Mouse (Mus musculus): Measurements from ENCODE around the gene Otogl. TPM values are rescaled to one million over a fixed set of nuclear protein-coding genes. Genes with fewer than 3 reads are reported as not detected.

Gene Otogl
- not detected for polyA plus RNA-seq (2017; shearing (Covaris generic))

DNA sequence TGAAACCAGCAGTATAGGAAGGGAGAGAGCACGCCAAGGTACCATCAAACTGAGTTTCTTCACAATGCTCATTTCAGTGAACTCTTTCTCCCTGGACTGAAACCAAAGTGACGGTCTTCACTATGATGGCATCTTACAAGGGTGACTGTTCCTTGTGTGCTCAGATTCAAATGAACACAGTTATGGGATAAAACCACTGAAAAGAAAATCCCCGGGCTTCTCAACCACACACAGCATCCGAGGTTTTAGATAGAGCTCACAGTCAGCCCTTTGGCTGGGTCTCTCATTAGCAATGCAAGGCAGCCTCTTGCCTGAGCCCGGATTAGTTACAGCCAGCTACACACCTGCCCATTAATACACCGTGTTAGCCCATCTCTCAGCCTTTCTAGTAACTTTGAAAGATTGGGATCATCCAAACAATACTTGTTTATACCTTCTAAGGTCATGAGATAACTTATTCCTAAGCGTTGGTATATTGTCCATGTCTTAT lies at the start of gene Otogl:
Gene Otogl, minus strand, starts transcription at position 51 of the 490 bp plus-strand sequence.
- no peak for ATAC-seq

DNA sequence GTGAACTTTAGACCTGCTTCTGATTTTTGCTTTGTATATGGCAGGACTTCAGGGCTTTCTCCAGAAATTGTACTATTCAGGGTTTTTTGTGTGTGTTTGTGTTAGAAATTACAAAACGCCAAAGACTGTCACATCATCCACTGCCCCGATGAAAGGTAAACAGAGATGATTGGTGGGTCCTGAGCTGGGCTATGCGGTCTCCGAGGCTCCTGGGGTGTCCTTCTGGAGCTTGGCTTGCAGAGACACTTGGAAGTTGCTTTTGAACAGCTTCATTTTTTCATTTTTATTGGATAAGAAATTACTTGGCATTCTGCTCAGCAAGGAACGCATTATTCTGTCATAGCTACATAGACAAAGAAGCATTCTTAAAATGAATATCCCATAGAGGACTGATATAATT lies 44.7 kb upstream of the Otogl start:
- ATAC-seq = no peak

DNA sequence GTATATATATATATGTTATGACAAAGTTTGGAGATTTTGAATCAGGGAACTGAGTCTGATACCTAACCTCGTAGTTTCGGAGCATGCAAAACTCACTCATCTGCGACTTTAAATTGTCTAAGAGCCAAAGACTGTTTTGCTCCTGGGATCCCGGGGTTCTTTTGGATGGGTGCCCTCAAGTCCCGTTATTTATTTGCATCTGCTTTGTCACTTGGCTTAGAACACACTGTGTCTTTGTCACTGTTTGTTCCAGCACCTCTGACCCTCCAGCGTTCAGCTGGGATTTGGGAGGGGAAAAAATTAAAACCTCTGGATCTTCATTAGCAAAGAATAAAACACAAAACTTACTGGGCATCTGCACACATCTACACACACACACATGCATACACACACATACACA lies 42.5 kb upstream of the Otogl start:
- ATAC-seq = no peak

DNA sequence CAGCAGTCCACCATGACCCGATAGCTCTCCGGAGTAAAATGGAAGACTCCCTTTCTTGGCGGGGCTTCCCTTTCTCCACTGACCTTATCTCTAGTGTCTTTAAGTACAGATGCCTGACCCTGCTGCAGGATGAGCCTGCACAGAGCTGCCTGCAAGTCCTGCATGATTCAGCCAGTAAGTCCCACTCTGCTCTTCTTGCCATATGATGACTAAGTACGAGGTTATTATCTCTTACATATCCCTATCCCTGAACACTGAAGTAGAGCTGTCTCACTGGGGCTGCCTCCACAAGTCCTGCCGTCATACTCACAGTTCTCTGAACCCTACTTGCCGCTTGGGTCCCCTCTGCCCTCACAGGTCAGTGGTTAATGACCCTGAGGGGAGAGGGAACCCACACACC lies 39.7 kb upstream of the Otogl start:
- no peak for ATAC-seq

DNA sequence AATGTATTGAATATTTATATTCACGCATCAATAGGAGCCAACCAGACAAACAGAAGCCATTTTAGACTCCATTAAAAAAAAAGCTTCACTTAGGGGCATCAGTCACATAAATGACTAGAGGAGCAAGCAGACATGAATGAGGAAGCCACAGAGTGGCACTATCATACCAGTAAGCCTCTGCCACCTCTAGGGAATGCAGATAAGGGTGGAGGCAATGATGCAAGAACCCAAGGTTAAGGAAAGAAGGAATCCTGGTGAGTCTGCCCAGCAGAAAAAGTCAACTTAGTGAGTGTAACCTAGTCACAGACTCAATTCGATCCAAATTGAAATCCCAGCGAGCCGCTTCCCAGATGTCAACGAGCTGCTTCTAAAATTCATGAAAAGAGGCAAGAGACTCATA lies 38.0 kb upstream of the Otogl start:
- ATAC-seq = no peak

DNA sequence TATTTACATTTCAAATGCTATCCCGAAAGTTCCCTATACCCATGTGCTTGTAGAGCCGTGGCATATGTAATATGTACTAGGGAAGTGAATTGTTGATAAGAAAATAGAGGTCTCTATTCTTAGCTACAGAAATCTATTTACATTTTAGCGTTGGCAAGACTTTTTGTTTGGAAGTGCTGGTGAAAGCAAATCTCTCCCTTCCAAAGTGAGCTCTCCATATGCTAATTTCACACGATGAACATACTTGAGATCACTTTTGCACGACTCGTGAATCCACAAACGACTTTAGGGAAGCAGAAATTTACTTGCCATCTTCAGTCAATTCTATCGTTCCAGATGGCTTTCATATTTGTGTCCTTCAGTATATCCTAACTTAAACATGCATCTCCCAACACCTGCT lies 36.7 kb upstream of the Otogl start:
- ATAC-seq = no peak

DNA sequence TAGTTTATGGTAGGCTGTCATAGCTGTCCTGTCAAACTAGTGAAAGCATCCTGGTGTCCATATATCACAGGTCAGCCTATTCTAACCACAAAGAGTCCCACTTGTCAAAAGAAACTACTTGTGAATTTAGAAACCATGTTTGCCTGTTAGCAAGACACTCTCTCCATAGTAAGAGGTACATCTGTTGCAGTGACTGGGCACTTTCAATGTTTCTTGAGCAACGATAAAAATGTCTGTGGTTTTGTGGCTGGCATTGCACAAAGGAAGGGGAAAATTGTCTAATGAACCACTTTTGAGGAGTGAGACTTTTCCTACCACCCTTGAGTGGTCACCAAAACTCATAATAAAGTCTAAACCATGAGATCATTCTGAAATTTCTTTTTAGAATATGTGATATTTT lies 36.1 kb upstream of the Otogl start:
- ATAC-seq = no peak

DNA sequence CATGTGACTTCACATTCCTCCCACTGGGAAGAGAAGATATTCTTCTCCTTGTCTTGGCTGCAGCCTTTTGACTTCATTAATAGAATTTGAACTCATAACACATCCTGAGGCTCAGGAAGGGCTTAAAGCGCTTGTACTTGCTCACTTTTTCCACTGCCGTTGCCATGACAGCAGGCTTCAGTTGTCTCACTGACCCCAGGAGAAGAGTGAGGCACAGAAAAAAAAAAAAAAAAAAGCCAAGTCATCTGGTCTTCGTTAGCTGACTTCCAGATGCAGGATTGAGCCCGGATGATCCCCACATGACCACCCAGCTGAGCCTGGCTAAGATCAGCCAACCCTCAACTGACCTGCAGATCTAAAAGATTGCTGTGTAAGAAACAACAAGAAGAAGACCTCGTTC lies 34.4 kb upstream of the Otogl start:
- no peak for ATAC-seq

DNA sequence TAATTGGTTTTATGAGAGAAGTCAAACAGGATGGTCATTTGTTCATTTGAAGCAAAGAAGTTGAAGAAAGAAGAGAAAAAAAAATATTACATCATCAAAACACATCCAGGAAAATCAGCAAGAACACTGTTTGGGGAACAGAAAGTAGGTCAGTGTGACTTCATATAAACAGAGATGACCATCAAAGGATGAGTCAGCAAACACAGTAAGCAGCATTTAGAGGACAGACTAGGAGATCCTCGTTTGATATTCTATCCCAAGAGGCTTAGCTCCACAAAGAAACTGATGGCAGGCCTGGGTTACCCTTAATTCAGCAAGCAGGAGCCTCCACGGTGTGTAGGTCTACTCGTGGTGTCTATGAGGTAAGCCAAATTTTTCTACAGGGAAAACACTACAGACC lies 31.9 kb upstream of the Otogl start:
- ATAC-seq = no peak

DNA sequence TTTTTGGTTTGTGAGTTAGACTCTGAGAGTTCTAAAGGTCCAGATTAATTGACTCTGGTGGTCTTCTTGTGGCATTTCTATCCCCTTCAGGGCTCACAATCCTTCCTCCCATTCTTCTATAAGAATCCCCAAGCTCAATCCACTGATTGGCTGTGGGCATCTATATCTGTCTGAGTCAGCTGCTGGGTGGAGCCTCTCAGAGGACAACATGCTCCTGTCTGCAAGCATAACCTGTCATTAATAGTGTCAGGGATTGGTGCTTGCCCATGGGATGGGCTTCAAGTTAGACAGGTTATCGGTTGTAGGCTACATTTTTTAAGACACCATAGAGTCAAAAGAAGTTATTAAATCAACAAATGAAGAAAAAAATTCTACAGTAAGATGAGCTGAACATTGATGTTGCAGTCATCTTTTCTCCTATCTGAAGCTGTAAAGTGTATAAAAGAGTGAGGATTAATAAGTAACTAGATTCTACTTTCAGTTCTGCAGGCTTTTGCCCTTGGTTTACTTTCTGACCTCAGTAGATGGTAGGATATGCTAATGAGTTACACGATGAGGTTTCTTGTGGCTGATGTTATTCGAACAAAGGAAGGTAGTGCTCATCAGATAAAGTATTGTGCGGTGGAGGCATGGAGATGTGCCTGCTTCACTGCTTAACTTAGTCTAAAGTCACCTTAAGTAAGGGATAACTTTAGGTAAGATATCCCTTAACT lies 29.4 kb upstream of the Otogl start:
- peak; percentile 97 for ATAC-seq

DNA sequence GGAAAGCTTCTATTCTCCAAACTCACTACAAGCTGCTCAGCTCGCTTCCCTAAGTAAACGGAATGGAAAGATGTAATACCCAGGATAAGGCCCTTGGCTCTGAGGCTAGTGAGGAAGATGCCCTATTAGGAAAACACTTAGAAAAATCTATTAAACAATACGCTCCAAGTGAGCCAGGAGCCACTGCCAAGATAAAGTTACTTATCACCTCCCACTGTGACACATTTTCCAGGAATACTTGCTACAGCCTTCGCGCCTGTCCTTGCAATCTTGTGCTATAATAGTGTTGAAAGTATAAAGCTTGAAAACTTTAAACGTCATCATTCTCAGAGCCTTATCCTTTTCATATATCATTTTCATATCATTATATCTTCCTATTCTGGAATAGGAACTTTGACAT lies 28.4 kb upstream of the Otogl start:
- no peak for ATAC-seq

DNA sequence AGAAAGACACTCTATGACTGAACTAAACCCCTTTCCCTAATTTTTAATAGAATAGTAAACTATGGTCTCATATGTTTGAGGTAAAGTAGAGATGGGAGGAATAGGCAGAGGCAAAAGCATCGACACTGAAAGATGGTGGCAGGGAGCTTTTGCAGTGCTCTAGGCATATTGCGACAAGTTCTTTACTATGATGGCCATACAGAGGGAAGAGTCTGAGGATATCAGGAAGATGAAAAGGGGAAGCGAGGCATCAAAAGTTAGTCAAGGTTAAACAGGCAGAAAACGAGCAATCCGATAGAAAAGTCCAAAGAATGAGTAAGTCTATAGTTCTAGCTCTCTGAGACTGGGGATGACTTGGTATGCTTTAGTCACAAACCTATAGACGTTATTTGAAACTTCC lies 27.9 kb upstream of the Otogl start:
- no peak for ATAC-seq

DNA sequence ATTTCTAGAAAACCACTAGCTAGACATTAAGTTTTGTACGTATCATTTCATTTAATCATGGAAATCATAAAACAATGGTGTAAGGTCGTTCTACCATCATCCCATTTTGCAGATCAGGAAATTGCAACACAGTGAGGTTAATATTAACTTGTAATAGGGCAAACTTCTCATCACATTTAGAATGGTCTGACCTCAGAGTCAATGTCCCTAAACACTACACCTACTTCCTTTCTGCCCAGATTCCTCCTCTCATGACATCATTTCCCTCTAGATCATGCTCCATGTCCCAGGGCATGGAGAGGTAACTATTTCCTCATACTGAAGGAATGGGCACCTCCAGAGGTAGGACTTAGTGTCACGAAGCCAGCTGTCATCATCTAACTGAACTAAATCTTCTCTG lies 22.1 kb upstream of the Otogl start:
- ATAC-seq = no peak

DNA sequence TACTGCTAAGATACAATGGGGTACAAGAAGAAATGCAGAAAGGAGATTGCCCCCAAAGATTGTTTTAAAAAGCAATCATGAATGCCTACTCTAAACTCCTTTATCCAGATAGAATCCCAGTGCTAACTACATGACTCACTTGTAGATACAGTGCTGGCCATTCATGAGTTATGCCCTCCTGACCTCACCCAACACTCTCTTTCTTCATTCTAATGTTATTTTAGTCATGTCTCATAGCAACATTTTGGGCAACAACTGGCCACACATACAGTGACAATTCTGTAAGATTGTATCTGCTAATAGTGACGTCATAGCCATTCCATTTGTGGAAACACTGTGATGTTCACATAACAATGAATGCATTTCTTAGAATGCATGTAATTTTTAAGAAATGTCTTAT lies 21.6 kb upstream of the Otogl start:
- no peak for ATAC-seq

DNA sequence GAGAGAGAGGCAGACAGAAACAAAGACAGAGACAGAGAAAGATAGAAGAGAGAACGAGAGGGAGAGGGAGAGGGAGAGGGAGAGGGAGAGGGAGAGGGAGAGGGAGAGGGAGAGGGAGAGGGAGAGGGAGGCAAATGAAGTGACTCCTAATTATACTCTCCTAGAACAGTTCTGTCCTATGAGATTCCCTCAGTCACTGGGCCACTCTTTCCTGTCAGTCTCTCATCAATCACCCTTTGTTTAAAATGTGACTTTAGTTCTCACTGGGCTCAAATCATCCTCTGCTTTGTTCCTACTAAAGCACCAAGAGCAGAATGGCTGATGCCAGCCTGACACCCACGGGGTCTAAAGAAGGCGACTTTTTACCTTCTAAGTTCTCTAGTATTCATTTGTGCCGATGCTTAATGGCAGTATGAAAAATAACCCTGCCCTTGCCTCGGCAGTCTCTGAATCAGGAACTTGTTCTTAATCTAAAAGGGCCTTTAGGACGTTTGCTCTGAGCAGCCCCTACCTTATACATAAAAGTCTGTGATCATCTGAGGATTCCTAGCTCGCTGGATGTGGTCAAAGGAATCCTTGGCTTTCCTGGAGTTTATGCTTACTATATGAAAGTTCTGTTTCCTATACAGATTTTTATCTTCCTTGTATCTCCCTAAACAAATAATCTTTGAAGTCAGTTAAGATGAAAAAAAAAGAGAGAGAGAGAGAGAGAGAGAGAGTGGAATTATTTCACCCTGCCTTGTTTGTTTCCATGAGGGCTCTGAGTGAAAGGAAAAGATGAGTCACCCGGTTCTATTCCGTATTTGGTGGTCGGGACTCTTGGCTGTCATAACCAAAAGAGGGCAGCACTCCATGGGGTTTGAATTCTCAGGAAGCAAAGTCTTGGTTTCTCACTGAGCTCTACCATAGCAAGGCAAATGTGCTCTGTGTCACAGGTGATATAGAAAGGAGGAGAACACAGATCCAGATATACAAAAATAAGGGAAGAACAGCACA lies 20.2 kb upstream of the Otogl start:
- peak; percentile 91 for ATAC-seq

DNA sequence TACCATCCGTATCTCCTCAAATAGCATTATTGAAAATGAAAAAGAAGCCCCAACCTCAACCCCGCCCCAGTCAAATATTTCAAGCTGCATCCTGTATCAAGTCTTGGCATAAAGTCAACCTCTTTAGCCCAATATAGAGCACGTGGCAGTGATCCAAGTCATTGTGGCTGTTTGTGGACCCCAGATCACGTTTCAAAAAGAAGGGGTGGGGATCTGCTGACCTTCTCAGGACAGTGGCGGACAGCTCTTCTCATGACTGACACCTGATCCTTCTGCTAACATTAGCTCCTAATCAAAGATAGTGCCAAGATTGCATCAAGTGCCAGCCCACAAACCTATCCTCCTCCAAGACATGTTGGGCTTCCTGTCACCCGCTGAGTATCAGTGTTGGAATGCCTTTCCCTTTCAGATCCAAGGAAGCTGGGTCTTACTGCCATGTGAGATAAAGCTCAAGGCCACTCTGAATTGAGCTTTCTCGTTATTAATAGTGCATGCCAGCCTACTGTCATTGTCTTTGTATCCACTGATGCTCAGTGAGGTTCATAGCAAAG lies 18.6 kb upstream of the Otogl start:
- ATAC-seq = no peak

DNA sequence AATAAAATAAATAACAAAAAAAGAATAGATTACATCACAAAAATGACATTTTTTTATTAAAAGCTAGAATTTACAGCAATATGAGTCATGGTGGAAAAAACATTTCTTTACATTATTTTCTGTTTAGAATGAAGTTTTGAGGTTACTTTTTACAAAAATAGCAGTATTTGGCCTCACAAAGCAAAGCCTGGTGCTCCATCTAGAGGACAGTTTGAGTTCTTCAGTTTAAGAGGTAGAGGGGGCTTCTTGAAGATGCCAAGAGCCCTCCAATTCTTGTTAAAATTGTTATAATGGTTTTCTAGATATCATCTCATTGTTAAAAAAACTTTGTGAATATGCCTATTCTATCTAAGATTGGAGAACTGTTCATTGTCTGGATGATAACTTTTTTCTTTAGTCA lies 13.4 kb upstream of the Otogl start:
- no peak for ATAC-seq

DNA sequence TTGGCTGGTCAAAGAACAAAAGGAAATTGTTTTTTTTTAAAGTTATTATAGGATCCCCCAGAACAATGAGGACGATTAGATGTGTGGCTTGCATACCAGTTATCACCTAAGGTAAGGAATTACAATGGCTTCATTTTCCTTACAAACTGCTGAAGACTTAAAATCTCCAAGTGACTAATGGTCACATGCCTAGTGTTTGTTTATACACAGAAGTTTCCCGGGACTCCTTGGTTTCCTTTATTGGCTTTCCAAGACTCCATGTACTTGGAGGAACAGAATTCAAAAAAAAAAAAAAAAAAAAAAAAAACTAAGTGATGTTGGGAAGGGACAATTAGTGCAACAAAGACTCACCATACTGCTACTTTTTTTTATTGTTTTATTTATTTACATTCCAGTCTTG lies 11.9 kb upstream of the Otogl start:
- no peak for ATAC-seq

DNA sequence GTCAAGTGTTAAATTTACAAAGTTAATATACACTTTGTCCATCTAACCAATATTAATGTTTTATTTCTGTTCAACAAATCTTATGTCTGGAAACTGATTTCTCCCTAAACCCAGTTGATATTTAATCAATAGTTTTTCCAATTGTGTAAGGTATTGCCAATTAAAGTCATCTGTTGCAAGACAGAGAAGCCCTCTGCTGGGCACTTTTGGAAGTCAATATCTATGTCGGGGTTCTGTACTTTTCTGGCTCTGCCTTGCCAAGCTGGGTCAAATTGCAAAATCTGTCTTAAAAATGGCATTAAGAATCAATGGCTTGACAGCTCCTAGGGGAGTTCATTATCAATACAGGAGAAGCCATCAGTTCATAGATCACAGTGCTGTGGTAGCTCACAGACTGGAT lies 10.8 kb upstream of the Otogl start:
- no peak for ATAC-seq

DNA sequence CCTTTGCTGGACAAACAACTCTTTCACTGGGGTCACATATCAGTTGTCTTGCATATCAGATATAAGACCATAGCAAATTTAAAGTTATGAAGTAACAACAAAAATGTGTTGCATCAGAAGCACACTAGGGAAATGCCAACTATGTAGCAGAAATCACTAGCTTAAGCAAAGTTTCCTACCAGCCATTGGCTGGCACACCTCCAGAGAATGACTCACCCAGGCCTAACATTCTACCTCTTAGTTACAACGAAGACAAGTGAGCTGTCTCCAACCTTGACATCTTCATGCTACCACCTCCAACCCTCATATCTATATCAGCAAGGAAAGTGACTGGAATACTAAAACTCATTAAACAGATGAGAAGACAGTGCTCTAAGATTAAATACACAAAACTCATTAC lies 9.6 kb upstream of the Otogl start:
- ATAC-seq = no peak

DNA sequence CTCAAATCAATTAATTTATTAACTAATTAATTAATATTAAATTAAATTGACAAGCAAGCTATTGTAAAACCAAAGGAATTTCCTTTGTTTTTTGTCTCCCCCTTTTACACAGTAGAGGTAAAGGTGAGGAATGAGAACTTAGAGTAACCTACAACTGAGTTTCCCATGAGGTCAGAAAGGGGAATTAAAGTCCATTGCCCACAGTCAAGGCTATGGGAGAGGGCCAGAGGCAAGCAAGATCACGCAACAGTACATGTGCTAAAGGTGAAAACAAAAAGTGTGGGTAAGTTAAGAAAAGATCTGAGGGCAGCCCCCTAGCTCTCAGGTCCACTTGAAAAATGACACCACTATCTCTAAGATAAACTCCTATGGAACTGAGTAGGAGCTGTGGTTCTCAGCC lies 9.2 kb upstream of the Otogl start:
- ATAC-seq = no peak

DNA sequence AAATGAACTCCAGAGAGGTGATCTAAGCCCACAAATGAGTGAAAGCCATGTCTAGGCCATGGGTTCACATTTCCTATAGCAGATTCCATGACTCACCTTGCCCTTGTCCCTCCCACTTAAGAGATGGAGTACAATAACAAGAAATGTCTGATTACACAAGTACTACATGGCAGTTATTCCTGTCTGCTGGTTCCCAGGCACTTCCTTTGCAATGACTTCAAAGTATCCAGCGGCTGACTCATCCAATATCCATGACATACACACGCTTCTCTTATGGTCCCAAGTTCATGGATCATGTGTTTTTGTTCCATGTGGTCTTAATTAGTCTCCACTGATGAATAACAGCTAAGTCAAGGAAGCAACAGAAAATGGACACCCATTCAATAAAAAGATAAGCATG lies 1.1 kb upstream of the Otogl start:
- no peak for ATAC-seq

DNA sequence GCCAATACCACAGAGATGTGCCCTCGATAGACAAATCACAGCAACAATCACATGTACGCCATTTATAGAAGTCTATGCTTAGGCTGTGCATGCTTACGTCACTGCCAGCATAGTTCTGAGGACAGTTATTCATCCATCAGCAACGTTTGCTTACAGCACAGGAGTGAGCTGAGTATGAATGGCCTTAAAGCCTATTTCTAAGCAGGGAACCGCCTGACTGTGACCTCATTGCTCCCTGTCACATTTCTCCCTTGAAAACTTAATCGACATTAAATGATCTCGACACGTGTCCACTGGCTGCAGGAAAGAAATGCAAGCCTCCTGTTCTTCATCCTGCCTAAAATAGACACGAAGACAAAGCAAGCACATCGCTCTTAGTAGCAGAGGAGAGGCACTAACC lies 5.5 kb downstream of the Otogl start:
- no peak for ATAC-seq

Data from activated CD4-positive, CD25-positive, alpha-beta regulatory T cell, adult 4 months (primary cell).